Mouse (Mus musculus) thymus, postnatal 14 days (tissue): Measurements from ENCODE around the gene Taf13.
"Not testable (repeated sequence)": the region's sequence is repeated elsewhere in the genome, so short reads cannot be mapped to it uniquely, and the experiment has no call there.

Experiments used
- DNase-seq: peaks from one replicate; pipeline ENCODE4 v3.0.0; 2021

The Taf13 gene

GRCm38 (mm10) chr3:108571443-108572294 lies at the start of gene Taf13:
Gene Taf13, plus strand, starts transcription at chr3:108571698.
- peak; percentile 98 for DNase-seq

- DNase-seq: no peak
Observed at GRCm38 (mm10) chr3:108523415-108523814, 48.1 kb upstream of the Taf13 start.

GRCm38 (mm10) chr3:108528489-108528888 lies 43.0 kb upstream of the Taf13 start:
- DNase-seq: no peak

GRCm38 (mm10) chr3:108533114-108533885 lies 38.2 kb upstream of the Taf13 start:
- DNase-seq: no peak

- no peak for DNase-seq
Observed at GRCm38 (mm10) chr3:108533951-108534350, 37.5 kb upstream of the Taf13 start, which contains the start of gene 1700013F07Rik. Gene 1700013F07Rik, plus strand, starts transcription at chr3:108534150.

GRCm38 (mm10) chr3:108535896-108536516 lies 35.5 kb upstream of the Taf13 start:
- DNase-seq: no peak

- DNase-seq: peak; percentile 67
Observed at GRCm38 (mm10) chr3:108536517-108537260, 34.8 kb upstream of the Taf13 start, which contains the start of gene 5330417C22Rik. Gene 5330417C22Rik, minus strand, starts transcription at chr3:108536536.

- peak; percentile 78 for DNase-seq
Observed at GRCm38 (mm10) chr3:108537303-108537702, 34.2 kb upstream of the Taf13 start.

- no peak for DNase-seq
Observed at GRCm38 (mm10) chr3:108542299-108542698, 29.2 kb upstream of the Taf13 start.

GRCm38 (mm10) chr3:108554111-108554561 lies 17.4 kb upstream of the Taf13 start:
- no peak for DNase-seq

- peak; percentile 96 for DNase-seq
Observed at GRCm38 (mm10) chr3:108554587-108555312, 16.7 kb upstream of the Taf13 start.

GRCm38 (mm10) chr3:108557888-108558287 lies 13.6 kb upstream of the Taf13 start:
- DNase-seq: no peak

- peak; percentile 97 for DNase-seq
Observed at GRCm38 (mm10) chr3:108562133-108562730, 9.3 kb upstream of the Taf13 start, which contains the start of gene Tmem167b. Gene Tmem167b, minus strand, starts transcription at chr3:108562466.

GRCm38 (mm10) chr3:108562777-108563271 lies 8.7 kb upstream of the Taf13 start:
- DNase-seq: peak; percentile 50

- peak; percentile 84 for DNase-seq
Observed at GRCm38 (mm10) chr3:108563309-108563708, 8.2 kb upstream of the Taf13 start.

- no peak for DNase-seq
Observed at GRCm38 (mm10) chr3:108567990-108568877, 3.3 kb upstream of the Taf13 start.

GRCm38 (mm10) chr3:108569636-108570035 lies 1.9 kb upstream of the Taf13 start:
- not testable (repeated sequence) for DNase-seq

- no peak for DNase-seq
Observed at GRCm38 (mm10) chr3:108570813-108571212, 685 bp upstream of the Taf13 start.

- no peak for DNase-seq
Observed at GRCm38 (mm10) chr3:108572309-108573010, 962 bp downstream of the Taf13 start.
